Mouse (Mus musculus) megakaryocyte, embryonic 14.5 days (primary cell): ENCODE measurements around the gene Fgfr2.

Source experiments
- FLI1 ChIP-seq: IDR thresholded peaks from 2 replicates; pipeline ENCODE4 v1.6.1; 2012; ENCODE audit warnings: low read length, inconsistent platforms, mixed read lengths
- GATA1 ChIP-seq: IDR thresholded peaks from 3 replicates; pipeline ENCODE4 v1.6.1; 2012; ENCODE audit warnings: mixed read lengths, low read length, inconsistent platforms, borderline replicate concordance

GRCm38 (mm10) chr7:130177009-130177408 is 2946.1 kb downstream of the Fgfr2 start:
- TF ChIP-seq GATA1 (no peak), FLI1 (no peak)
